Mouse (Mus musculus) limb, embryonic 11.5 days (tissue): ENCODE data around the gene F2r. TPM values are rescaled to one million over a fixed set of nuclear protein-coding genes. Genes with fewer than 3 reads are reported as not detected.

ENCODE experiments used
- ATAC-seq: fragments of 200-750 bp; cut with Nextera tagmentation; 2 replicates; pipeline ENCODE4 v1.8.0; 2017; ENCODE audit warnings: low read depth; ENCODE audit not compliant: insufficient number of reproducible peaks, low FRiP score, low TSS enrichment
- DNase-seq: peaks from one replicate; pipeline ENCODE4 v3.0.0-alpha.2; 2015; ENCODE audit warnings: low spot score
- H3K27ac ChIP-seq: fragments of 300-500 bp; sonication (generic); replicated peaks from 2 replicates; pipeline ENCODE4 v1.5.1; 2014; ENCODE audit warnings: low read depth, mild to moderate bottlenecking, low read length
- H3K27me3 ChIP-seq: fragments of 300-500 bp; sonication (generic); 2 replicates; pipeline ENCODE4 v1.6.1; 2014; ENCODE audit warnings: mild to moderate bottlenecking, low read length, mixed read lengths; ENCODE audit not compliant: control insufficient read depth, insufficient read depth
- H3K36me3 ChIP-seq: fragments of 300-500 bp; sonication (generic); 2 replicates; pipeline ENCODE4 v1.6.1; 2014; ENCODE audit warnings: mild to moderate bottlenecking, low read length, moderate library complexity, mixed read lengths; ENCODE audit not compliant: control insufficient read depth, insufficient read depth
- H3K4me1 ChIP-seq: fragments of 300-500 bp; sonication (generic); 2 replicates; pipeline ENCODE4 v1.6.1; 2014; ENCODE audit warnings: low read length, mixed read lengths; ENCODE audit not compliant: control insufficient read depth, insufficient read depth
- H3K4me2 ChIP-seq: fragments of 300-500 bp; sonication (generic); 2 replicates; pipeline ENCODE4 v1.6.1; 2014; ENCODE audit warnings: low read depth, mild to moderate bottlenecking, moderate library complexity; ENCODE audit not compliant: severe bottlenecking
- H3K4me3 ChIP-seq: fragments of 300-500 bp; sonication (generic); 2 replicates; pipeline ENCODE4 v1.5.1; 2014; ENCODE audit warnings: low read depth, low read length
- H3K9ac ChIP-seq: fragments of 300-500 bp; sonication (generic); 2 replicates; pipeline ENCODE4 v1.6.1; 2014; ENCODE audit warnings: mild to moderate bottlenecking, low read length
- H3K9me3 ChIP-seq: fragments of 300-500 bp; sonication (generic); 2 replicates; pipeline ENCODE4 v1.6.1; 2016; ENCODE audit warnings: low read length; ENCODE audit not compliant: control insufficient read depth
- WGBS: fragments of 180-500 bp; shearing (Covaris S2); extraction: QIAGEN DNeasy Blood & Tissue Kit; methylation state at CpG from one replicate; pipeline ENCODE4 v1.1.7; 2014; 5-methylcytosine and 5-hydroxymethylcytosine counted together
- polyA plus RNA-seq: library from polyadenylated mRNA; unstranded; fragments of >200 nt; fragmentation: Nextera tagmentation; extraction: Ambion mirVana; gene quantifications from 2 replicates; pipeline ENCODE4 v1.2.1, GENCODE M21; 2014

F2r gene
- polyA plus RNA-seq, 1 experiment from 2014 or later = 157 TPM

DNA sequence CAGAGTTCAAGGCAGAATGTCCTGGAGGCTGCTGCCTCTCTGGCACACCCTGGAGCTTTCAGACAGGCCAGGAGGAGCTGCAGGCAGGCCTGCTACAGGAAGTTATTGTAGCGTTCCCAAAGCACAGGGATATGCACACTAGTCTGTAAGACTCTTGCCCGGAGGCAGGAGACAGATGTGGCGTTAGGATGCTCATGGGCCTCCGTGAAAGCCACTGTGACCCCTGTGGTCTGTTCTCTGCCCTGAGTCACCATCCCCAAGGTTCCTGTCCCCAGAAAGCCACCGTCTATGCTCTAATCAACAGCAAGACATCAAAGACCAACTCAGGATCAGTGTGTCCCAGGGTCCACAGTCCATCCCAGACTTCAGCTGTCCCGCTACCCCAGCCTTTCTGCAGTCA lies 3.5 kb downstream of the F2r start:
- peaks cover 9% of the 10 kb centered on the region; the same call in 1 of the 2 replicates for H3K36me3 ChIP-seq
- ATAC-seq (no peak), DNase-seq (no peak)
- H3K4me3 ChIP-seq = no peak overlapping the region; the same call in 1 of the 2 replicates
- no peak overlapping the region for H3K27ac ChIP-seq
- peaks cover 14% of the 10 kb centered on the region for H3K4me1 ChIP-seq
- 69% methylated on average over 6 of the region's 6 CpGs for WGBS
- H3K27me3 ChIP-seq = no peaks in the 10 kb centered on the region
- no peak overlapping the region; the same call in 1 of the 2 replicates for H3K4me2 ChIP-seq
- no peak overlapping the region for H3K9ac ChIP-seq
- H3K9me3 ChIP-seq = no peaks in the 10 kb centered on the region

DNA sequence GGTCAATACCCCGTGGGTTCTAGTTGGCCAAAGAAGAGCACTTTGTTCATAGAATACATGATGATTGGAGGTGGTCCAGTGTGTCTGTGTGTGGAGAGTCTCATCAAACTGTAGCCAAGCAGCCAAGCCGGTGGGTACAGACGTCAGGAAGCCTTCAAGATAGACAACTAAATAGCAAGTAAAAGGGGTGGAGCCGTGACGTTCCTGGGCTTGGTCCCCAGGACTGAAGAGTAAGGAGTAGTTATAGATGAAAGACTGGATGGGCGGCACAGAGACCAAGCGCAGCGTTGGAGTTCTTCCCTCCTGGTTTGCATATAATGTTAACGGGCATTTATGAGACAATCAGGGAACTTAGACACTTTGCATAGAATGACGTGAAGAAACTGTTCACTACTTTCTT lies 6.0 kb downstream of the F2r start:
- Histone ChIP-seq H3K9me3 (no peaks in the 10 kb centered on the region), H3K9ac (0 out of 2 replicates have a peak overlapping the region, but pooled peaks have one; percentile 17), H3K27ac (no peak overlapping the region), H3K27me3 (no peaks in the 10 kb centered on the region), H3K4me2 (no peak overlapping the region), H3K36me3 (peaks cover 9% of the 10 kb centered on the region; the same call in 1 of the 2 replicates), H3K4me3 (no peak overlapping the region), H3K4me1 (peaks cover 14% of the 10 kb centered on the region)
- ATAC-seq (no peak), DNase-seq (no peak)
- WGBS = 91% methylated on average over 10 of the region's 10 CpGs

DNA sequence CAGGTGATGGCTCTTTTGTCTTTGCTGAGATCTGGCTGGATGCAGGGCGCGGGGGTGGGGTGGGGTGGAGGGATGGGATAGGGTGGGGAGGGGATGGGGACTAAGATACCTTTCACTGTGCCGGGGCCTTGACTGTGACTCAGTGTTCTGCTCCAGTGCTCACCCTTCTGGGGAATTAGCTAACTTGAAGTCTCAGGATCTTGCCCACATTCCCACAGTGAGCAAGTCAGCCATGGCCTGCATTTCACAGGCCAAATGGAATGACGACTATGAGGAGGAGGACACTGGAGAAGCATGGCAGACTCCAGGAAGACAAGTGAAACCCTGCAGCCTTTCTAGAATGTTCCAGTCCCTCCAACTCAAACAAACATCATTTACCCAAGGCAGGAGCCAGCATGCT lies 6.5 kb downstream of the F2r start:
- no peak for DNase-seq
- Histone ChIP-seq H3K4me3 (no peak overlapping the region), H3K4me2 (no peak overlapping the region), H3K36me3 (peaks cover 9% of the 10 kb centered on the region; the same call in 1 of the 2 replicates), H3K27me3 (no peaks in the 10 kb centered on the region), H3K4me1 (peaks cover 12% of the 10 kb centered on the region), H3K27ac (no peak overlapping the region), H3K9me3 (no peaks in the 10 kb centered on the region), H3K9ac (no peak overlapping the region)
- WGBS = 91% methylated on average over 4 of the region's 4 CpGs
- no peak for ATAC-seq

DNA sequence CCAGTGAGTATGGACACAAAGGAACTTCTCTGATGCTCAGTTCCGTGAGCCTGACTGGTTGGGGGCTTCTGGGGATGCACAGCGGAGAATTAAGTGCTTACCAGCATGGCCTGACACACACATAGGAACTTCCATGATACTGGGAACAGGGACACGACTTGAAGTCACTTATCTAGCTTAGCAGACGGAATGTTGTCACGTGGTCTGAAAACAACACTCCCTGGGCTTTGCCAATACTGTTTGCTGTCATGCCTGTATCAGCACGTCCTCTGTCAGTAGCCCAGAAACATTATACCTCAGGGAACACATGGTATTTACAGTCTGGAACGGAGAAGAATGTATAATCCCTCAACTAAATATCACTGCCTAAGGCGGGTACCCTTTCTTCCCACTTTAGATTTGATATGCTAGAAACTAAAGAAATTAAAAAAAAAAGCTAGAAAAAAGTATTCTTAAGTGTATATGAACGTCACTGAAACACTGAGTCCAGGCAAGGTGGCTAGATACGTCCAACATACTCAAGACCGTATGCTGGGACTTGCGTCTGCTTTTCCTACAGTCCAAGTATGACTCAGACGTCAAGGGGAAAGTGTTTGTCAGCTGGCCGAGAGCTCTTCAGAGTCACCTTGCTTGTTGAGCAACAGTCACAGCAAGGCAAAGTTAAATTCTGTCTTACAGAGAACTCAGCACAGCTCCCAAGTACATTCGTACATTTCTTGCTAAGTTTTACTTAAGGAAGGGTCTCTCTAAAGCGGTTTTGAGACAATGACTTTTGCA lies 7.3 kb downstream of the F2r start:
- no peak for DNase-seq
- Histone ChIP-seq H3K36me3 (peaks cover 9% of the 10 kb centered on the region; the same call in 1 of the 2 replicates), H3K4me2 (no peak overlapping the region), H3K4me1 (peaks cover 5% of the 10 kb centered on the region), H3K4me3 (no peak overlapping the region), H3K9me3 (no peaks in the 10 kb centered on the region), H3K27me3 (no peaks in the 10 kb centered on the region), H3K27ac (no peak overlapping the region), H3K9ac (no peak overlapping the region)
- ATAC-seq = no peak
- 88% methylated on average over 16 of the region's 16 CpGs for WGBS

DNA sequence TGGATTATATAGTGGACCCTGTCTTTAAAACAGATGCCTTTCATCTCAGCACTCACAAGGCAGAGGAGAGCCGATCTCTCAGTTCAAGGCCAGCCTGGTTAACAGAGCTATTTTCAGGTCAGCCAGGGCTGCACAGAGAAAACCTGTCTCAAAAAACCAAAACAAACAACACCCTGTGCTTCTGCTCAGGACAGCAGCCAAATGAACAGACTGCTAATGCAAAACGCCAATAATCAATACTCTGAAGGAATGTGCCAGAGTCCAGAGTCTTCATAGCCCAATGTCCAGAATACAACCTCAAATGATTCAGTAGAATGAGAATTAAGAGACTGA lies 9.2 kb downstream of the F2r start:
- Histone ChIP-seq H3K4me3 (no peak overlapping the region), H3K4me1 (no peaks in the 10 kb centered on the region), H3K27ac (no peak overlapping the region), H3K36me3 (peaks cover 8% of the 10 kb centered on the region), H3K9ac (no peak overlapping the region), H3K27me3 (no peaks in the 10 kb centered on the region), H3K9me3 (no peaks in the 10 kb centered on the region), H3K4me2 (no peak overlapping the region)
- 90% methylated on average over 2 of the region's 2 CpGs for WGBS
- ATAC-seq (no peak), DNase-seq (no peak)

DNA sequence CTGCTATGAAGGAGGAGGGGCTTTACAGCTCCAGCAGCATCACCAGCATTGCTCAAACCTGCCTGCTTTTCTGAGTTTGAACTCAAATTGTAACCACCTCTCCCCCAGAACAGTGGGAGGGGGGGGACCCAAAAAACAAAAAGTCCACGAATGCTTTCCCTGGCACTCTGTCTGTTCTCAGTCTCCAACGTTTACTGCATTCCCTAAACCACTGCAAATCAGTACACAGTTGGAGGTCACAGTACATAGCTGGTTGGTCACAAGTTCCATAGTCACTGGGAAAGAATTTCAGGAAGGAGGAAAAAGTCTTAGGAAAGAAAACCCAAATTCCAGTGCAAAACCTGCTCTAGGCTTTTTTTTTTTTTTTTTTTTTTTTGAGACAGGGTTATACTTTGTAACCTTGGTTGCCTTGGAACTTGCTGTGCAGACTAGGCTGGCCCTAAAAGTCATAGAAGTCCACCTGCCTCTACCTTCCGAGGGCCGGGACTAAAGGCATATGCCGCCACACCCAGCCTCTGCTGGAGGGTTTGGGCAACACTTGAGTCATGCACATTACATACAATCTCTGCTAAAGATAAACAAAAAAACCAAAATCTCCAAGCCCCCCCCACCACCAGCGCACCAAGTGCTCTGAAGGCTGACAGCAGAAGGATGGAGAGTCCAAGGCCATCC lies 9.7 kb downstream of the F2r start:
- no peak for ATAC-seq
- H3K4me2 ChIP-seq = no peak overlapping the region
- no peak for DNase-seq
- peaks cover 12% of the 10 kb centered on the region for H3K36me3 ChIP-seq
- 87% methylated on average over 6 of the region's 6 CpGs for WGBS
- H3K27me3 ChIP-seq = no peaks in the 10 kb centered on the region
- no peak overlapping the region for H3K9ac ChIP-seq
- H3K27ac ChIP-seq = no peak overlapping the region
- H3K4me3 ChIP-seq = no peak overlapping the region
- no peaks in the 10 kb centered on the region for H3K9me3 ChIP-seq
- no peaks in the 10 kb centered on the region for H3K4me1 ChIP-seq

DNA sequence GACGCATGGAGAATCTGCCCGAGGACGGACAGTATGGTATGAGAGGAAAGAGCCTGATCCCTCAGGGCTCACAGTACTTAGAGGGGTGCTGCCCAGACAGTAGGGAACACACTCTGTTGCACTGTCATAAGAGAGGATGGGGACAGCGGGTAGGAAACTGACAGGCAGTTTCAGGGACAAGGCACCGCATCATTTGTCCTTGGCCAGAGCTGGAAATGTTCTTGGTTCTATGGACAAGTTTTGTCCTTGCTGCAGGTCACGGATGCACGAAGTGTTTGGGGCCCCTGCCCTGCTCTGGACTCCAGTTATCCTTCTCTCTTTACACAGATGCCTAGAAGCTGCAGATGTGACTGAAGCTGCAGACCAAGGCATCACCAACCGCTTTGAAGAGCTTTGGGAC lies 11.3 kb downstream of the F2r start:
- Histone ChIP-seq H3K4me2 (no peak overlapping the region), H3K4me3 (no peak overlapping the region), H3K27me3 (no peaks in the 10 kb centered on the region), H3K4me1 (no peaks in the 10 kb centered on the region), H3K27ac (no peak overlapping the region), H3K9me3 (no peaks in the 10 kb centered on the region), H3K9ac (no peak overlapping the region), H3K36me3 (peaks cover 14% of the 10 kb centered on the region)
- DNase-seq (no peak), ATAC-seq (no peak)
- WGBS = 95% methylated on average over 8 of the region's 8 CpGs

DNA sequence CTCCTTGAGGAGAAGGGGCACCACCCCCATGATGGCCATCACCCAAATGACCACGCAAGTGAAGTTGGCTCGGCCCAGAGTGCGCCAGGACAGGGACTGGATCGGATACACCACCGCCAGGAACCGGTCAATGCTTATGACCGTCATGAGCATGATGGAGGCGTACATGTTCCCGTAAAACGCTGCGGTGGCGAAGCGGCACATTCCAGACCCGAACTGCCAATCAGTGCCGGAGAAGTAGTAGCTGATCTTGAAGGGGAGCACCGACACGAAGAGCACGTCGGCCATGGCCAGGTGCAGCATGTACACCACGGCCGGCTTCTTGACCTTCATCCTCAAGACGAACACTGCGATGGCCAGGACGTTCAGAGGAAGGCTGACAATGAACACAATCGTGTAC lies 14.0 kb downstream of the F2r start:
- H3K36me3 ChIP-seq = peaks cover 18% of the 10 kb centered on the region
- H3K27ac ChIP-seq = no peak overlapping the region
- no peak for ATAC-seq
- H3K27me3 ChIP-seq = no peaks in the 10 kb centered on the region
- no peak for DNase-seq
- no peak overlapping the region for H3K4me2 ChIP-seq
- H3K9me3 ChIP-seq = no peaks in the 10 kb centered on the region
- H3K4me3 ChIP-seq = no peak overlapping the region
- WGBS = 95% methylated on average over 25 of the region's 25 CpGs
- H3K4me1 ChIP-seq = no peaks in the 10 kb centered on the region
- H3K9ac ChIP-seq = no peak overlapping the region
